Mouse (Mus musculus) heart, adult 2 months (tissue): ENCODE results near the gene Rab1b. TPM values are rescaled to one million over a fixed set of nuclear protein-coding genes. Genes with fewer than 3 reads are reported as not detected.

ENCODE experiments used
- DNase-seq, 2 experiments: peaks; one replicate each; pipeline ENCODE4 v3.0.0; 2021
- H3K27ac ChIP-seq: fragments of 200-600 bp; 2 replicates; pipeline ENCODE4 v1.8.1; 2022
- H3K27me3 ChIP-seq: fragments of 200-500 bp; 2 replicates; pipeline ENCODE4 v1.6.1; 2012; ENCODE audit warnings: mild to moderate bottlenecking, low read length, inconsistent platforms, mixed read lengths; ENCODE audit not compliant: control insufficient read depth, insufficient read depth
- H3K36me3 ChIP-seq: fragments of 200-500 bp; 2 replicates; pipeline ENCODE4 v1.6.1; 2012; ENCODE audit warnings: low read length, inconsistent platforms; ENCODE audit not compliant: control insufficient read depth, insufficient read depth
- H3K4me1 ChIP-seq: fragments of 200-500 bp; 2 replicates; pipeline ENCODE4 v1.6.1; 2011; ENCODE audit warnings: low read length; ENCODE audit not compliant: control insufficient read depth, insufficient read depth
- H3K4me3 ChIP-seq: fragments of 200-600 bp; 2 replicates; pipeline ENCODE4 v1.8.1; 2022
- H3K79me2 ChIP-seq: fragments of 200-500 bp; replicated peaks from 2 replicates; pipeline ENCODE4 v1.6.1; 2012; ENCODE audit warnings: mild to moderate bottlenecking, inconsistent platforms, low read length, moderate library complexity, mixed read lengths; ENCODE audit not compliant: control insufficient read depth, insufficient read depth
- H3K9ac ChIP-seq: fragments of 200-500 bp; 2 replicates; pipeline ENCODE4 v1.6.1; 2012; ENCODE audit warnings: low read depth, mild to moderate bottlenecking, control low read depth, inconsistent platforms, low read length, mixed read lengths
- CTCF ChIP-seq: fragments of 200-600 bp; IDR thresholded peaks from 2 replicates; pipeline ENCODE4 v1.8.1; 2022; ENCODE audit warnings: antibody characterized with exemption, mild to moderate bottlenecking, moderate library complexity
- EP300 ChIP-seq: fragments of 200-500 bp; IDR thresholded peaks from 2 replicates; pipeline ENCODE4 v1.6.1; 2011; ENCODE audit warnings: low read depth, low read length, control low read depth; ENCODE audit not compliant: insufficient read depth
- POLR2A ChIP-seq: fragments of 200-500 bp; IDR thresholded peaks from 2 replicates; pipeline ENCODE4 v1.6.1; 2011; ENCODE audit warnings: mild to moderate bottlenecking, low read depth, low read length, control low read depth; ENCODE audit not compliant: insufficient read depth
- WGBS: fragments of 180-500 bp; shearing (Covaris S2); methylation state at CpG from one replicate; pipeline ENCODE4 v1.1.7; 2018; 5-methylcytosine and 5-hydroxymethylcytosine counted together
- intact Hi-C: fragments of 180-260 bp; cut with DNase I; formaldehyde crosslinking; loops from one replicate; pipeline ENCODE4 v1.15.1; 2025
- polyA plus RNA-seq: library from polyadenylated mRNA; depleted of rRNA; stranded (reverse); fragments of >200 nt; gene quantifications from 2 replicates; pipeline ENCODE4 v1.2.3, GENCODE M21; 2012
- total RNA-seq, 2 experiments: library from RNA; stranded (reverse); gene quantifications; 2 replicates each; pipeline ENCODE4 v1.2.3; 2021

Rab1b gene
- total and polyA plus RNA-seq, 3 experiments, result 173 to 221 (median 195) TPM

DNA sequence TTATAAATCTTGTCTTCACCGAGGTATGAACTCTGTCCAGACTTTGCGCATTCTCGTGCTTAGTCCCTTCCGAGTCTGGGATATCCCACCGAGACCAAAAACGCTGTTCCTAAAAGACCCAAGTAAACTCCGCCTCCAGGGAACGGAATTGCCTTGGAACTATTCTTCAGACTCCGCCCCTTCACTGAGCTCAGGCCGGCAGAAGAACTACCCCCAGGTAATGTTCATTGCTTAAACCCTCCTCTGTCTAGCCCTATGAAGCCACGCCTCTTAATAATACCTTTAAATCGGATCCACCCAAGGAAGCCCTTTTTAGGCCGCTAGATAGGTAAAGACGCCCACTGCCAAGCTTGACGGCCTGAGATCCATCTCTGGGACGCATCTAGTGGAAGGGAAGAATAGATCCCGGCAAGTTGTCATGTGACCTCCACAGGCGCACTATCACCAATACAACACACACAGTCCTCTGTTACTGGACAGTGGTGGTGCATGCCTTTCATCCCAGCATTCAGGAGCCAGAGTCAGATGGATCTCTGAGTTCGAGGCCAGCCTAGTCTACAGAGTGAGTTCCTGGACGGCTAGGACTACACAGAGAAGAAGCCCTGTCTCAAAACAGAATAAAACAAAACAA, 34.4 kb downstream of the Rab1b start:
- peaks cover 3% of the 10 kb centered on the region for H3K4me1 ChIP-seq
- no peak for DNase-seq
- intact Hi-C loops, result loop anchor here (1.0 to 2.0 kb wide), 3 partner anchors 16 to 56 kb away; partner anchors contain the start of gene Rin1
- no peaks in the 10 kb centered on the region for H3K79me2 ChIP-seq
- H3K9ac ChIP-seq, result peak overlapping the region; percentile 34
- H3K27me3 ChIP-seq, result no peaks in the 10 kb centered on the region; the same call in 1 of the 2 replicates
- TF ChIP-seq EP300, result no peak
- no peak for TF ChIP-seq CTCF
- no peak for TF ChIP-seq POLR2A
- WGBS, result 3% methylated on average over 20 of the region's 20 CpGs
- H3K4me3 ChIP-seq, result peak overlapping the region; percentile 61
- peak overlapping the region; percentile 64 for H3K27ac ChIP-seq
- no peaks in the 10 kb centered on the region for H3K36me3 ChIP-seq

DNA sequence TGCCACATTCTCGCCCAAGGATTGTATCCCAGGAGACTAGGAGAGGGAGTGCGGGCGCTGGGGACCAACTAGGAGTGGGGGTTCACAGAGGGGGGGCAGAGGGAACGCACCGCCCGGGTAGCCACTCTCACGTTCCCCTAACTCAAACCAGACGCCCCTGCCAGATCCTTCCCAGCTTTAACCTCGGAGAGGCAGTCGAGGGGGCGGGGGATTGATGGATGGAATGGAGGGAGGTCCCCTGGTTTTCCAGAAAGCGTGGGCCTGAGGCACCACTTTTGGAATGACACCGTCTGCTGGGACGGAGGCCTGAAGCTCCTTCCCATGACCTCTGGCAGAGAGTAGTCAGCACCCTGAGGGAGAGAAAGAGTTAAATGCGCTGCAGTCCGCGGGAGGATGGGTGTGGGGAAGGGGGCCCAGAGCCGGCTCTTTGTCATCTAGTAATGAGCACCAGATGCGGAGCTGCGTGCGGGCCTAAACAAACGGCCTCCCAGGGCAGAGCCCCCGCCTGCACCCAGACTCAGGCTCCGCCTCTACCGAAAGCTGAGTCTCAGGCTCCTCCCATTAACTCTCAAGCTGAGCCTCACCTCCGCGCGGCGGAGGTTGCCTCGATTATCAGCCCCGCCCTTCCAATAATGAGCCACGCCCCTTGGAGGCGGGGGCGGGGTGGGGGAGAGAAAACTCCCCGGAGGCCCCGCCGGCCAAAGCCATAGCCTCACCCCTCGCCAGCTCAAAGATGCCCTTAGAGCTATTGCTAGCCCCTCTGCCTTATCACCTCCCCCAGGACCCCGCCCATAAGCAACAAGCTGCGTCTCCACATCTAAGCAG, 35.1 kb downstream of the Rab1b start:
- peak overlapping the region; percentile 43 for H3K9ac ChIP-seq
- no peaks in the 10 kb centered on the region; the same call in 1 of the 2 replicates for H3K27me3 ChIP-seq
- 7% methylated on average over 40 of the region's 40 CpGs for WGBS
- peak; percentile 85 to 88 for DNase-seq
- H3K4me1 ChIP-seq, result peaks cover 8% of the 10 kb centered on the region
- H3K36me3 ChIP-seq, result no peaks in the 10 kb centered on the region
- peak overlapping the region; percentile 64 for H3K27ac ChIP-seq
- no peaks in the 10 kb centered on the region for H3K79me2 ChIP-seq
- peak overlapping the region; percentile 61 for H3K4me3 ChIP-seq
- TF ChIP-seq EP300 (0 out of 2 replicates have a peak, but pooled peaks have one; percentile 12), CTCF (no peak), POLR2A (no peak; the same call in 1 of the 2 replicates)
- intact Hi-C loops, result loop anchor here (2.0 kb wide), 1 partner anchor 55 kb away; no protein-coding TSS in a partner anchor

DNA sequence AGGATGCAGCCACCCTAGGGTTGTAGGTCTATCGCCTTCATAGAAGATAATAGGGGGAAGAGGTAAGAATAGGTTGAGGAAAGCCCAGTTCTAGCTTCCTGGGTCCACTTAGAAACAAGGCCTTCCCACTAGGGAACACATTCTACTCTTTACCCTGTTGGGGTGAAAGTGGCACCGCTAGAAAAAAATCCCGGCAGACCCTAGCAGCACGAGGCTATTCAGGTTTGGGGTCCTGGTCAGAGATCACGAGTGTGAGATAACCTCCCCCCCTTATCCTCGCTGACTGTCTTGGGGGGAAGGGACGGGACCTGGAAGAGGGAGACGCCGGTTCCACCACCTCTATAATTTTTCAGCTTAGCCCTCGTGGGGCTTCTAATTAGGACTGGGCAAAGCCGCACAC, 35.8 kb downstream of the Rab1b start:
- Histone ChIP-seq H3K4me1 (peaks cover 8% of the 10 kb centered on the region), H3K27me3 (no peaks in the 10 kb centered on the region; the same call in 1 of the 2 replicates), H3K9ac (no peak overlapping the region; the same call in 1 of the 2 replicates), H3K79me2 (no peaks in the 10 kb centered on the region), H3K4me3 (no peak overlapping the region), H3K27ac (peak overlapping the region; percentile 64), H3K36me3 (no peaks in the 10 kb centered on the region)
- no peak for DNase-seq
- intact Hi-C loops, result no loop called here
- WGBS, result 46% methylated on average over 11 of the region's 11 CpGs
- TF ChIP-seq POLR2A, result no peak
- TF ChIP-seq EP300, result no peak
- TF ChIP-seq CTCF, result no peak

DNA sequence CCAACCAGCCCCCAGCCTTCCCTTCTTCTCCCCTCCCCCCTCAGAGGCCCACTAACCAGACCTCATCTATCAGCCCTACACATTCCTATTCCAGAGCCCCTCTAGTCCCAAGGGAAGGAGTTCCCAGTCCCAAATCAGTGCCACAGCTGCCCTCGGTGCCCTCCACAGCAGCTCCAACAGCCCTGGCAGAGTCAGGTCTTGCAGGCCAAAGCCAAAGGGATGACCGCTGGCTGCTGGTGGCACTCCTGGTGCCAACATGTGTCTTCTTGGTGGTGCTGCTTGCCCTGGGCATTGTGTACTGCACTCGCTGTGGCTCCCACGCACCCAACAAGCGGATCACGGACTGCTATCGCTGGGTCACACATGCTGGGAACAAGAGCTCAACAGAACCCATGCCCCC, 36.9 kb downstream of the Rab1b start:
- no peak for DNase-seq
- Histone ChIP-seq H3K4me3 (no peak overlapping the region), H3K79me2 (no peaks in the 10 kb centered on the region), H3K27ac (no peak overlapping the region), H3K27me3 (no peaks in the 10 kb centered on the region; the same call in 1 of the 2 replicates), H3K4me1 (peaks cover 8% of the 10 kb centered on the region), H3K9ac (no peak overlapping the region), H3K36me3 (no peaks in the 10 kb centered on the region)
- intact Hi-C loops, result no loop called here
- no peak for TF ChIP-seq CTCF
- TF ChIP-seq POLR2A, result no peak
- TF ChIP-seq EP300, result no peak
- 77% methylated on average over 7 of the region's 7 CpGs for WGBS

DNA sequence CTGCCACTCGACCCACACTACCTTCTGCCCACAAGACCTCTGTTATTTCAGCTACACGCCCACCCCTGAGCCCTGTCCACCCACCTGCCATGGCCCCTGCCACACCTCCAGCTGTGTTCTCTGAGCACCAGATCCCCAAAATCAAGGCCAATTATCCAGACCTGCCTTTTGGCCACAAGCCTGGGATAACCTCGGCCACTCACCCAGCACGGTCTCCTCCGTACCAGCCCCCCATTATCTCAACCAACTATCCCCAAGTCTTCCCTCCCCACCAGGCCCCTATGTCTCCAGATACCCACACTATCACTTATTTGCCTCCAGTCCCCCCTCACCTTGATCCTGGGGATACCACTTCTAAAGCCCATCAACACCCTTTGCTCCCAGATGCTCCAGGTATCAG, 37.4 kb downstream of the Rab1b start:
- Histone ChIP-seq H3K79me2 (no peaks in the 10 kb centered on the region), H3K9ac (no peak overlapping the region), H3K27me3 (no peaks in the 10 kb centered on the region; the same call in 1 of the 2 replicates), H3K4me1 (peaks cover 8% of the 10 kb centered on the region), H3K4me3 (no peak overlapping the region), H3K27ac (no peak overlapping the region), H3K36me3 (no peaks in the 10 kb centered on the region)
- intact Hi-C loops, result no loop called here
- TF ChIP-seq POLR2A (no peak), CTCF (no peak), EP300 (no peak)
- 86% methylated on average over 5 of the region's 5 CpGs for WGBS
- no peak for DNase-seq
